Mouse (Mus musculus) MEL (cell line): ENCODE measurements around the gene Dlgap1. TPM values are rescaled to one million over a fixed set of nuclear protein-coding genes. Genes with fewer than 3 reads are reported as not detected.

Experiments used
- DNase-seq: peaks from one replicate; pipeline ENCODE4 v3.0.0; 2011; ENCODE audit warnings: low read depth, low spot score
- H3K27ac ChIP-seq: 2 replicates; pipeline ENCODE4 v1.5.1; 2012; ENCODE audit warnings: low read depth, mild to moderate bottlenecking, control low read depth, low read length, moderate library complexity; ENCODE audit not compliant: control insufficient read depth
- H3K27me3 ChIP-seq, 2 experiments: fragments of 150-350 bp in 1 of 2; sonication (generic) in 1 of 2; 2 replicates each; pipeline ENCODE4 v1.6.1; 2012; ENCODE audit warnings: low read length in 2 of 2, mild to moderate bottlenecking in 2 of 2, improper control_type of control experiment in 1 of 2, moderate library complexity in 1 of 2; ENCODE audit not compliant: insufficient read depth in 2 of 2, control insufficient read depth in 1 of 2
- H3K36me3 ChIP-seq, 2 experiments: 2 replicates each; pipeline ENCODE4 v1.6.1; 2012 to 2014; ENCODE audit warnings: low read length in 2 of 2, improper control_type of control experiment in 1 of 2, inconsistent platforms in 1 of 2, mild to moderate bottlenecking in 1 of 2; ENCODE audit not compliant: insufficient read depth in 2 of 2, control insufficient read depth in 1 of 2
- H3K4me1 ChIP-seq, 2 experiments: fragments of 150-350 bp in 1 of 2; sonication (generic) in 1 of 2; 2 replicates each; pipeline ENCODE4 v1.6.1; 2012; ENCODE audit warnings: low read length in 2 of 2, improper control_type of control experiment in 1 of 2, mild to moderate bottlenecking in 1 of 2; ENCODE audit not compliant: insufficient read depth in 2 of 2, control insufficient read depth in 1 of 2
- H3K4me3 ChIP-seq, 2 experiments: fragments of 150-350 bp in 1 of 2; sonication (generic) in 1 of 2; 2 replicates each; pipeline ENCODE4 v1.5.1; 2012; ENCODE audit warnings: low read depth in 2 of 2, low read length in 2 of 2, mild to moderate bottlenecking in 2 of 2, moderate library complexity in 2 of 2, control low read depth in 1 of 2, improper control_type of control experiment in 1 of 2; ENCODE audit not compliant: control insufficient read depth in 1 of 2, insufficient read depth in 1 of 2
- H3K79me2 ChIP-seq: 2 replicates; pipeline ENCODE4 v1.6.1; 2012; ENCODE audit warnings: mild to moderate bottlenecking, low read length, moderate library complexity; ENCODE audit not compliant: control insufficient read depth, poor library complexity, insufficient read depth
- H3K9ac ChIP-seq: 2 replicates; pipeline ENCODE4 v1.6.1; 2012; ENCODE audit warnings: low read depth, mild to moderate bottlenecking, control low read depth, low read length, moderate library complexity; ENCODE audit not compliant: control insufficient read depth, poor library complexity, severe bottlenecking
- H3K9me3 ChIP-seq: fragments of 150-350 bp; sonication (generic); replicated peaks from 2 replicates; pipeline ENCODE4 v1.6.1; 2012; ENCODE audit warnings: mild to moderate bottlenecking, low read length, improper control_type of control experiment, moderate library complexity; ENCODE audit not compliant: insufficient read depth
- CHD1 ChIP-seq: IDR thresholded peaks from 2 replicates; pipeline ENCODE4 v1.6.1; 2012; ENCODE audit warnings: low read depth, mild to moderate bottlenecking, inconsistent platforms, low read length, improper control_type of control experiment
- CHD2 ChIP-seq: IDR thresholded peaks from 2 replicates; pipeline ENCODE4 v1.6.1; 2011; ENCODE audit warnings: low read length, improper control_type of control experiment
- CTCF ChIP-seq, 3 experiments: IDR thresholded peaks in 2 of 3; conservative IDR thresholded peaks in 1 of 3; 2 replicates each; pipeline ENCODE4 v1.5.1; 2011 to 2012; ENCODE audit warnings: low read length in 3 of 3, low read depth in 2 of 3, mild to moderate bottlenecking in 2 of 3, improper control_type of control experiment in 1 of 3, inconsistent platforms in 1 of 3, mixed read lengths in 1 of 3, moderate library complexity in 1 of 3; ENCODE audit not compliant: control insufficient read depth in 1 of 3, insufficient read depth in 1 of 3, poor library complexity in 1 of 3, severe bottlenecking in 1 of 3
- E2F4 ChIP-seq: IDR thresholded peaks from 2 replicates; pipeline ENCODE4 v1.6.1; 2011; ENCODE audit warnings: low read depth, low read length, improper control_type of control experiment, borderline replicate concordance
- ELF1 ChIP-seq: IDR thresholded peaks from 2 replicates; pipeline ENCODE4 v1.6.1; 2014; ENCODE audit warnings: low read depth, mild to moderate bottlenecking, inconsistent platforms, low read length, improper control_type of control experiment, moderate library complexity
- EP300 ChIP-seq, 2 experiments: IDR thresholded peaks; 2 replicates each; pipeline ENCODE4 v1.6.1; 2011; ENCODE audit warnings: improper control_type of control experiment in 2 of 2, low read length in 2 of 2, low read depth in 1 of 2, mild to moderate bottlenecking in 1 of 2
- GATA1 ChIP-seq: IDR thresholded peaks from 2 replicates; pipeline ENCODE4 v1.6.1; 2011; ENCODE audit warnings: low read depth, low read length, improper control_type of control experiment
- HCFC1 ChIP-seq: IDR thresholded peaks from 2 replicates; pipeline ENCODE4 v1.6.1; 2012; ENCODE audit warnings: low read depth, mild to moderate bottlenecking, inconsistent platforms, low read length, improper control_type of control experiment, moderate library complexity
- JUND ChIP-seq: IDR thresholded peaks from 2 replicates; pipeline ENCODE4 v1.6.1; 2011; ENCODE audit warnings: low read depth, mild to moderate bottlenecking, improper control_type of control experiment, low read length
- KAT2A ChIP-seq: conservative IDR thresholded peaks from 2 replicates; pipeline ENCODE4 v1.6.1; 2012; ENCODE audit warnings: low read depth, low read length, improper control_type of control experiment, inconsistent platforms
- MAFK ChIP-seq: IDR thresholded peaks from 2 replicates; pipeline ENCODE4 v1.6.1; 2011; ENCODE audit warnings: low read depth, mild to moderate bottlenecking, low read length, improper control_type of control experiment, borderline replicate concordance
- MAX ChIP-seq: IDR thresholded peaks from 2 replicates; pipeline ENCODE4 v1.6.1; 2011; ENCODE audit warnings: low read length, improper control_type of control experiment
- MAZ ChIP-seq: IDR thresholded peaks from 2 replicates; pipeline ENCODE4 v1.6.1; 2012; ENCODE audit warnings: low read depth, mild to moderate bottlenecking, inconsistent platforms, low read length, improper control_type of control experiment
- MXI1 ChIP-seq: IDR thresholded peaks from 2 replicates; pipeline ENCODE4 v1.6.1; 2011; ENCODE audit warnings: mild to moderate bottlenecking, low read depth, low read length, improper control_type of control experiment
- MYB ChIP-seq: IDR thresholded peaks from 2 replicates; pipeline ENCODE4 v1.6.1; 2011; ENCODE audit warnings: mild to moderate bottlenecking, low read depth, low read length, improper control_type of control experiment
- NELFE ChIP-seq: IDR thresholded peaks from 2 replicates; pipeline ENCODE4 v1.6.1; 2011; ENCODE audit warnings: low read depth, low read length, improper control_type of control experiment
- POLR2A ChIP-seq, 2 experiments: IDR thresholded peaks; 2 replicates each; pipeline ENCODE4 v1.6.1; 2011 to 2012; ENCODE audit warnings: low read length in 2 of 2, mild to moderate bottlenecking in 2 of 2, control low read depth in 1 of 2, improper control_type of control experiment in 1 of 2, low read depth in 1 of 2, moderate library complexity in 1 of 2; ENCODE audit not compliant: control insufficient read depth in 1 of 2, insufficient read depth in 1 of 2, poor library complexity in 1 of 2
- POLR2AphosphoS2 ChIP-seq: IDR thresholded peaks from 2 replicates; pipeline ENCODE4 v1.6.1; 2011; ENCODE audit warnings: low read length, improper control_type of control experiment
- POLR2AphosphoS5 ChIP-seq: IDR thresholded peaks from 2 replicates; pipeline ENCODE4 v1.6.1; 2012; ENCODE audit warnings: low read depth, borderline replicate concordance, mild to moderate bottlenecking, inconsistent platforms, low read length, moderate library complexity, mixed read lengths
- RAD21 ChIP-seq: IDR thresholded peaks from 2 replicates; pipeline ENCODE4 v1.6.1; 2011; ENCODE audit warnings: mild to moderate bottlenecking, low read depth, low read length, improper control_type of control experiment
- RCOR1 ChIP-seq: IDR thresholded peaks from 2 replicates; pipeline ENCODE4 v1.6.1; 2012; ENCODE audit warnings: low read depth, mild to moderate bottlenecking, inconsistent platforms, low read length, improper control_type of control experiment
- SIN3A ChIP-seq: IDR thresholded peaks from 2 replicates; pipeline ENCODE4 v1.6.1; 2012; ENCODE audit warnings: low read length, improper control_type of control experiment, inconsistent platforms
- TBP ChIP-seq: IDR thresholded peaks from 2 replicates; pipeline ENCODE4 v1.8.0; 2011; ENCODE audit warnings: low read depth, low read length, improper control_type of control experiment
- TCF12 ChIP-seq: IDR thresholded peaks from 2 replicates; pipeline ENCODE4 v1.6.1; 2014; ENCODE audit warnings: low read depth, mild to moderate bottlenecking, inconsistent platforms, low read length, improper control_type of control experiment, moderate library complexity
- UBTF ChIP-seq: IDR thresholded peaks from 2 replicates; pipeline ENCODE4 v1.6.1; 2012; ENCODE audit warnings: low read depth, mild to moderate bottlenecking, inconsistent platforms, low read length, improper control_type of control experiment, moderate library complexity, borderline replicate concordance; ENCODE audit not compliant: insufficient read depth
- USF1 ChIP-seq: IDR thresholded peaks from 2 replicates; pipeline ENCODE4 v1.6.1; 2014; ENCODE audit warnings: low read depth, mild to moderate bottlenecking, inconsistent platforms, low read length, improper control_type of control experiment, moderate library complexity
- ZC3H11A ChIP-seq: IDR thresholded peaks from 2 replicates; pipeline ENCODE4 v1.6.1; 2012; ENCODE audit warnings: low read depth, mild to moderate bottlenecking, inconsistent platforms, low read length, improper control_type of control experiment
- ZMIZ1 ChIP-seq: IDR thresholded peaks from 2 replicates; pipeline ENCODE4 v1.6.1; 2012; ENCODE audit warnings: low read depth, mild to moderate bottlenecking, inconsistent platforms, low read length, improper control_type of control experiment, moderate library complexity
- ZNF384 ChIP-seq: IDR thresholded peaks from 2 replicates; pipeline ENCODE4 v1.6.1; 2012; ENCODE audit warnings: low read depth, mild to moderate bottlenecking, inconsistent platforms, low read length, improper control_type of control experiment
- polyA plus RNA-seq, 2 experiments: library from polyadenylated mRNA; stranded (reverse) in 1 of 2; unstranded in 1 of 2; fragments of >175 nt in 1 of 2; fragments of >200 nt in 1 of 2; gene quantifications; 2 replicates each; pipeline versions ENCODE4 v1.2.1 to v1.2.4; 2012; ENCODE audit warnings: low replicate concordance in 2 of 2, low read depth in 1 of 2; ENCODE audit not compliant: insufficient read length in 2 of 2, insufficient read depth in 1 of 2, missing spikeins in 1 of 2
- total RNA-seq: library from RNA; depleted of rRNA; stranded (reverse); fragments of 300-350 nt; gene quantifications from 2 replicates; pipeline ENCODE4 v1.2.3, GENCODE M21; 2012

Dlgap1 gene
- total and polyA plus RNA-seq, 3 experiments: 0.06 TPM; not detected in 2

DNA sequence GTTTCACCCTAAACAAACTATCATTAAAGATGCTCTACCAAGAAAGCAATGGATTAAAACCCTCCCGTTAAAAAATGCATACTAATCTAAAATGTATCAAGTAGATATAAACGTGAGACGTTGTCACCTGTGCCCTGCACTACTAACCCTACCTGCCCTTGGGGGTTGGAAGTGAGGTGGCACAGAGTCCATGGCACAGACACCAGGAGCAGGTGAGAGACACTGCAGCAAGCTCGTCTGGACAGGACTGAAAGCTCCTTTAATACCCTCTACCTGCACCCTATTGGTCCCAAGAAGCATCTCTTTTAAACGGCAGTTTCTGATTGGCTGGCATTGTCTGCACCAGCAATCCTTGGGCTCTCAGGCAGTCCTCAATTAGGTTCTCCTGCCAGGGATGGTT is 464.0 kb downstream of the Dlgap1 start:
- H3K9ac ChIP-seq: no peak overlapping the region
- no peaks in the 10 kb centered on the region for H3K79me2 ChIP-seq
- TF ChIP-seq MYB: no peak
- TF ChIP-seq HCFC1: no peak
- TF ChIP-seq MAX: no peak
- no peak for TF ChIP-seq GATA1
- no peak for TF ChIP-seq RAD21
- no peak for TF ChIP-seq ZNF384
- no peak for TF ChIP-seq MAZ
- no peak for TF ChIP-seq RCOR1
- TF ChIP-seq UBTF: no peak
- no peak for TF ChIP-seq ZC3H11A
- no peak for TF ChIP-seq E2F4
- no peak for TF ChIP-seq TBP
- TF ChIP-seq MXI1: no peak
- no peak for TF ChIP-seq KAT2A
- no peak for TF ChIP-seq SIN3A
- TF ChIP-seq ZMIZ1: no peak
- TF ChIP-seq TCF12: no peak
- no peak for TF ChIP-seq MAFK
- no peaks in the 10 kb centered on the region for H3K36me3 ChIP-seq
- no peak for DNase-seq
- H3K9me3 ChIP-seq: no peaks in the 10 kb centered on the region
- no peak overlapping the region for H3K4me3 ChIP-seq
- no peak overlapping the region for H3K27ac ChIP-seq
- no peaks in the 10 kb centered on the region for H3K4me1 ChIP-seq
- H3K27me3 ChIP-seq: no peaks in the 10 kb centered on the region

DNA sequence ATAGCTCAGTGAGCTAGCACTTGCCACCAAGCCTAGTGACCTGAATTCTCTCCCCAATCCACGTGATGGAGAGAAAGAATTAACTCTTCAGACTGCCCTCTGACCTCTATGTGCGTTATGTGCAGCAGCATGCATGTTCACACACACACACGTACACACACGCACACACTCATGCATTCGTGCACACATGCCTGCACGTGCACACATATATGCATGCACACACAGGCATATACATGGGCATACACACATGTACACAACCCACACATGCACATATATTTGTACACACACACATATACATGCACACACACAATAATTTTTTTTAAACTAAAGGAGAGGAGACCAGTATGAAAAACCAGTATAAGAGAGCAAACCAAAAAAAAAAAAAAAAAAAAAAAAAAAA is 465.7 kb downstream of the Dlgap1 start:
- no peaks in the 10 kb centered on the region for H3K4me1 ChIP-seq
- H3K36me3 ChIP-seq: no peaks in the 10 kb centered on the region
- no peak overlapping the region for H3K4me3 ChIP-seq
- TF ChIP-seq MXI1: no peak
- no peak for TF ChIP-seq UBTF
- no peak for TF ChIP-seq RCOR1
- TF ChIP-seq ELF1: no peak
- TF ChIP-seq KAT2A: no peak
- no peak for TF ChIP-seq USF1
- TF ChIP-seq TCF12: no peak
- TF ChIP-seq E2F4: no peak
- no peak for TF ChIP-seq POLR2AphosphoS2
- no peak for TF ChIP-seq CHD2
- no peak for TF ChIP-seq EP300 (IDR thresholded peaks at IDR 0.05; ENCODE audit: low read depth in 1 of 2, low read length in 2 of 2)
- no peak for TF ChIP-seq ZC3H11A
- TF ChIP-seq POLR2A (IDR thresholded peaks at IDR 0.05; ENCODE audit: control insufficient read depth in 1 of 2, insufficient read depth in 1 of 2, low read depth in 1 of 2, low read length in 2 of 2, poor library complexity in 1 of 2): no peak
- no peak for TF ChIP-seq POLR2AphosphoS5
- TF ChIP-seq CHD1: no peak
- no peak for TF ChIP-seq MYB
- TF ChIP-seq JUND: no peak
- TF ChIP-seq GATA1: no peak
- no peak for TF ChIP-seq CTCF (IDR thresholded peaks at IDR 0.05 in 2 of 3, conservative IDR thresholded peaks at IDR 0.05 in 1 of 3; ENCODE audit: control insufficient read depth in 1 of 3, insufficient read depth in 1 of 3, low read depth in 2 of 3, low read length in 3 of 3, poor library complexity in 1 of 3, severe bottlenecking in 1 of 3)
- no peak for TF ChIP-seq NELFE
- TF ChIP-seq, all 39 proteins: peak for 0
- Histone ChIP-seq H3K9ac (no peak overlapping the region), H3K27ac (no peak overlapping the region), H3K79me2 (no peaks in the 10 kb centered on the region), H3K9me3 (no peaks in the 10 kb centered on the region), H3K27me3 (no peaks in the 10 kb centered on the region)
- no peak for DNase-seq
